Mouse (Mus musculus): ENCODE measurements around the gene Ccdc174.

Gene Ccdc174

DNA sequence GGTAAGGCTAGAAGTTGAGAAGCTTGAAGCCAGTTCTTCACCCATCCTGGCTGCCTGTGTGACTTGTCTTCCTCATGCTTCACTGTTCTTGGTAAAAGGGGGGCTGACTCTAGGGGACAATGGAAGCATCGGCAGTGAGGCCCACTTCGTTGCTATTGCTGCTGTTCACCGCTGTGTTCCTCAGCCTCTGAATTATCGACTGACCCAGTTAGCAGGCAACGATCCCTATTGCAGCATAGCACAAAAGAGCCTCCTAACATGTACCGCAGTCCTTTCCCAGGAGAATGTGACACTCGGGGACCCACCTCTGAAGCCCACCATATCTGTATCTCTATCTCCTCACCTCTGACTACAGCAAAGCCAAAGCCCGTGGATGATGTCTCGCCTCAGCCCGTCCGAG is 39.9 kb downstream of the Ccdc174 start:
- no peak for DNase-seq (ENCODE audit: low read depth, low spot score)

DNA sequence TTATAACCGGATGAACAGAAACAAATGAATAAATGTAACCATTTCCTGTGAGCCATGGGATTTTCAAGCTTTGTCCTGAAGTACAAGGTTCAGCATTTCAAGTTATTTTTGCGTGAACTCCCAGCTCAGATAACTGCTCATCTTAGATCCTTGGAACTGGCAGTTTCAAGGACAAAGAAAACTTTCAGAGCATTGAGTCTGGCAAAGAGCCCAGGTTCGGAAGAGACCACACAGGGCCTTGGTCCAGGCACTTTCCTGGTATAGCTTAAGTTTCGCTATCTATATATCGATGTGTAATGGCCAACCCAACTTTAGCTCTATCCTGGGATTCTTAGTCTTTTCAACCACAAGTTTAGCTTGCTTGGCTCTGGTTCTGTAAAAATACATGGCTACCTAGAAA is 53.4 kb downstream of the Ccdc174 start:
- no peak for DNase-seq (ENCODE audit: low read depth, low spot score)

DNA sequence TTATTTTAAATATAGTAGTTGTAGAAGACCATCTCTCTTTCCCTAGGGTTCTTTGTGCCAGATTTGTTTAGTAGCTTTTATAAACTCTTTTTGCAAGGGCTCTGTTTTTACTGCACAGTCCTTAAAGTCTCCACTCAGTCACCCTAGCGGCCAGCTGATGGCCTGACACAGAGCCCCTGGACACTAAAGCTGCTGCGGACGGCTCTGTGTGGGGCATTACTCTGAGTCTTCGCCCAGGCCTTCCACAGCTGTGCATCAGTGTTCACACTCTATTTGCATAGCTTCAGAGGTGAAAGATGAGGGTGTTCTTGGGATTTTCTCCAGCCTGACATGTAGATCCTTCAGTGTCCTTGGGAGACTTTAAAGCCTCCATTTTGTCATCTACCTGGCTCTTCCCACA is 60.6 kb downstream of the Ccdc174 start:
- DNase-seq (ENCODE audit: low read depth, low spot score) = no peak

DNA sequence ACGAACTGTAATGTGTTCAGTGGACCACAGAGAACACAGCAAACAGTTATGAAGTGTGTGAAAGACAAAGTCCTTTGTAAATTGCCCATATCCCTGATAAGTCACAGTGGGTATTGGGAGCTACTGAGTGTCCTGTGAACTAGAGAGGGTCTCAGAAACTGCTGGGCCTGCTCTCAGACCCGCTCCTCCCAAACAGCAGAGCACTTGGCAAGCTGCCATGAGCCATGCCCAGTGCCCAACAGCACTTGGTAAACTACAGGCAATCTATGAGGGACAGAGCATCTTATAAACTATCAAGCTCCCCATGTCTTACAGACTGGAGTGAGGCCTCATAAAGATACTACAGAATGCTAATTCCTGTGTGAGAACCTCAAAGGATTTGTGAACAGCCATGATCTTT is 70.6 kb downstream of the Ccdc174 start:
- DNase-seq (ENCODE audit: low read depth, low spot score) = no peak

Measured in forelimb bud, embryonic 11.5 days (tissue).